Mouse (Mus musculus) kidney, postnatal 25 days (tissue): Measurements from ENCODE around the gene Tcf23.

Experiments used
- DNase-seq, 2 experiments: peaks; one replicate each; pipeline ENCODE4 v3.0.0; 2021; ENCODE audit warnings: mixed read lengths in 2 of 2

The Tcf23 gene

DNA sequence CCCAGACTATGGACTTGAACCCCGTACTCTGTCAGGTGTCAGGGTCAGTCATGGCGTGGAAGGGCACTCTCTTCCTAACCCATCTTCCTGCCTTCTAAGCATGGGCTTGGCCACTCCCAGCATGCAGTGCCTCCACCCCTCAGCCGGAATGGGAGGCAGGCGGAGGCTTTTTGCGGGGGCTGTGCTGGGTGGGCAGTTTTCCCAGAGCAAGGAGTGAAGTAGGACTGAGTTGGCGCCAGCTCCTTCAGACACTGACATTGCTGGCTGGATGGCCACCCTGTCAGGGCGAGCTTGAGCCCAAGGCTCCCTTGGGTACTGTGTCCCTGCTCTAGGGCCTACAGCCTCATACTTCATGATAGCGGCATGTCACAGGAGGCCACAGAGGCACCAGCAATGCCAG lies at the start of gene Tcf23:
Tcf23 (plus strand) TSS at position 247 of the 400 bp plus-strand sequence.
- DNase-seq = peak in 1 of 2 experiments; percentile 62

- DNase-seq = no peak
Measured at GRCm38 (mm10) chr5:30918691-30919090, 49.8 kb upstream of the Tcf23 start.

DNA sequence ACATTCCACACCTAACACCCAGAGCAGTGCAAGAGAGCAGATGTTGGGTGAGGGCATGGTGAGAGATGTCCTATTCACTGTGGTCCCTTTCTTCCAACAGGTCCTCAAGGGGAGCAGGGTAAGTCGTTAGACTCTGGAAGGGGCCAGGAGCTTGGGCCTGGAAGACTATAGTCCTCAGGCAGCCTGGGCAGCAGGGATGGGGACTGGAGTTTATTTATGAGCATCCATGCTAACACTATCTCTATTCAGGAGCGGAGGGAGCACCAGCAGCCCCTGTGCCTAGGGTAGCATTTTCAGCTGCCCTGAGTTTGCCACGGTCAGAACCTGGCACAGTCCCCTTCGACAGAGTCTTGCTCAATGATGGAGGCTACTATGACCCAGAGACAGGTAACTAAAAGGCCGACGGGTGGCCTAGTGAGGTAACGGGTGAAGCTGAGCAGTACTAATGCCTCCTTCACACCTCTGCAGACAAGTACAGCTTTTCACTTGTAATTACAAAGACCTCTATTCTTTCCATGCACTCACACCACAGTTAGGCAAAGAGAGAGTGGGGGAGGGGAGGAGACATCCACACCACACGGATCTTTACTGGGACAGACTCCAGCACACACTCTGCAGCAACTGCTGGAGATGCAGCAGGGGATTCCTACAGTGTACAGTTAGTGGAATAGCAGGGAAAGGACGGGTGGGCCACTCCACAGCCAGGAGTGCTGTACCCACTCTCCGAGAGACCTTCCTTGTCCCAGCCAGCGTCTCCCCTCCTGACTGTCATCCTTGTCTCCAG lies 48.4 kb upstream of the Tcf23 start:
- peak in 1 of 2 experiments; percentile 34 for DNase-seq

GRCm38 (mm10) chr5:30920621-30921020 lies 47.8 kb upstream of the Tcf23 start:
- DNase-seq = peak; percentile 47 to 79

GRCm38 (mm10) chr5:30921256-30922033 lies 47.0 kb upstream of the Tcf23 start, which contains the start of gene Khk:
Khk (plus strand) TSS chr5:30921431.
- peak; percentile 96 to 98 for DNase-seq

DNA sequence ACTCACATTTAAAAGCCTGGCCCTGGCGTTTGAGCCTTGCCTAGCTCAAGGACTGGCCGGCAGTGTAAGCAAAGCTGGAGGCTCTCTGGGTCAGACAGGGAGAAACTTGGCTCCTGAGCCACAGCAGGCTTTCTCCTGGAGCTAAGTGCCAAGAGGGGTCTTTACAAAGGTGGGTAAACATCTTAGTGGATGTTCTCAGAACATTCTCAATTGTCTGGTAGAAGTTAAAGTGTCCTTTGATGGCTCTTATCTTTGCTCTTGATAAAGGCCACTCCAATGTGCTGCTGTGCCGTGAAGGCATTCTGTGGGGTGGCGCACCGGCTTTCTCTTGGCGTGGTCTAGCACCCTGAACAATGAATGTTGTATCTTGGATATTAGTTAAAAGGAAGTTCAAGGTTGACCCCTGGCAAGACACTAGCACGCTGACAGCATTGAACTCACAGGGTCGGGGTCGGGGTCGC lies 45.9 kb upstream of the Tcf23 start:
- DNase-seq = peak in 1 of 2 experiments; percentile 34

- DNase-seq = no peak
Measured at GRCm38 (mm10) chr5:30923119-30923518, 45.3 kb upstream of the Tcf23 start.

DNA sequence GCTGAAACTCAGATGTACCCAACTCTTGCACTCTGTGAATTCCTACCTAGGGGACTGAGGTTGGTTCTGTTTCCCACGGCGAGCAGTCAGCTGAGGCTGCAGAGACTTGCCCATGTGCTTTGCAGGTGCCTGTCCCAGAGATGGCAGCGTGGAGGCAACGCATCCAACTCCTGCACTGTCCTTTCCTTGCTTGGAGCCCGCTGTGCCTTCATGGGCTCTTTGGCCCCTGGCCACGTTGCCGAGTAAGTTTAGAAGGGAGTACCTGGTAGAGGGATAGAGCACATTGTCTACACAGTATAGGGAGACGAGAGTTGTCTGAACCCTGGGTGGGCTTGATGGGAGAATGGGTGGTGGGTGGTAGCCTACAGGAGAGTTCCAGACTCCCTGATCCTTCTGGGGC lies 43.8 kb upstream of the Tcf23 start:
- peak; percentile 33 to 66 for DNase-seq

GRCm38 (mm10) chr5:30925217-30925616 lies 43.2 kb upstream of the Tcf23 start:
- DNase-seq = peak; percentile 79 to 94

DNA sequence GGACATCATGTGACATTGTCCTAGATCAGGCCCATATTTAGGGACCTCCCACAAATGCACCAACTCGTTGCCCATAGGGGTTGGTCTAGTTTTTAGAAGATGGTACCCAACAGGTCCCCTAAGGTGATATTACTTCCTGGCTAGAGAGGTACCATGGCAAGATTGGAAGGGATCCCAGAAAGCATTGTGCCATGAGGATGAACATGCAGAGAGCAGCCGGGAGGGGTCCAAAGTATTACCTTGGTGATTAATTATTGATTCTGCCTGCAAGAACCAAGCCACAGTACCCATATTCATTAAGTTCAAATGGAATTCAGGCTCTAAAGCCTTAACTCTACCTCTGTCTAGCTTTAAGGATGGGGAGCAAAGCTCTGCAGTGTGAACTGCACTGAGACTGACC lies 42.4 kb upstream of the Tcf23 start:
- DNase-seq = peak; percentile 78 to 87

- DNase-seq = peak; percentile 39 to 50
Measured at GRCm38 (mm10) chr5:30927945-30928529, 40.4 kb upstream of the Tcf23 start.

DNA sequence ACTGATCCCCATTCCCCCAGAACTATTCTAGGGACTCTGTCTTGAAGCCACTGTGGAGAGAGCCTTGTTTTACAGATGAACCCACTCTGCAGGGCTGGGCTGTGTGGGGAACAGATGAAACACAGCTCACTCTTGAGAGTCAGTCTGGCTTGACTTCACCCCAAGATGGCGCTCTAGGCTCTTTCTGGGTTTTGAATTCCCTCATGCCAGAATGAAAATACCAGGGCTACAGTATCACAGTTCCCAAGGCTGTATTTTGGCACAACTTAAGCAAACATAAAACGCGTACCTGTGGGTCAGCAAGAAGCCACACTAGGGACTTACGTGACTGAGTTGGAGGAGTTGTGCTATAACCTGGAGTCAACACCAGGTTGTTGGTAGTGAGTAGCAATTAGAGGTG lies 38.3 kb upstream of the Tcf23 start:
- DNase-seq = peak; percentile 68 to 87

- DNase-seq = no peak
Measured at GRCm38 (mm10) chr5:30930846-30931245, 37.6 kb upstream of the Tcf23 start.

DNA sequence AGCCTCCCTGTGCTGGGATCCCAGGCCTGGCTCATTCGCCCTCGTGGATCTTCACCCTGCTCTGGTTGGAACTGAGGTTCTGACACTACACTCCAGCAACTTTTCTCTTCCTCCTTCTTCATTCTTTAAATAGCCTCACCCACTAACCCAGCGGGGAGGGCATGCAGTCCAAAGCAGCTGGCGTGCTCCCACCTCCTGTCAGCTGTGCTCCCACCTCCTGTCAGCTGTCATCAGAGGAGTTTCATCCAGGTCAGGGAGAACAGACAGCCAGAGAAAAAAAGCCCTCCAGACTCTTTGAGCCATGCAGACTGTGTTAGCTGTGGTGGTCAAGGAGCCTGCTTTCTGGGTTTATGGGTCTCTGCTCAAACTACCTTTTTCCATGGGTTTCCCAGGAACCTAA lies 37.1 kb upstream of the Tcf23 start:
- no peak for DNase-seq

DNA sequence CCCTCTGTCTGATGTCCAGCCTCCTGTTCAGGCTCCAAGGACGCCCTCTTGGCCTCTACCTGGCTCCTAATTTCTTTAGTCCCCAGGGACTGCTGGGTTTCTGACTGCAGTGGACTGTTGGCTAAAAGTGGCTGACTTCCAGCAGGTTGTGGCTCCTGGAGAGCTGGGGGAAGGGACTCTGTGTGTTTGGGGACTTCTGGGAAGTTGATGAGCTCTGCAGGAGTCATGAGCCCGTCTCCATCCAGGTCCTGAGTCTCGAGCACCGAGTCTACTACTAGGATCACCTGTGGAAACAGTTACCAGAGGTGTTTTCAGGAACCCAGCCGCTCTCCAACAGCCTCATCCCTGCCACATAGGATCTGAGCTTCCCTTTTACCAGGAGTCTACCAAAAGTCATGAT lies 34.8 kb upstream of the Tcf23 start:
- no peak for DNase-seq

- DNase-seq = no peak
Measured at GRCm38 (mm10) chr5:30934725-30935461, 33.6 kb upstream of the Tcf23 start.

GRCm38 (mm10) chr5:30943004-30943403 lies 25.5 kb upstream of the Tcf23 start:
- peak; percentile 72 to 74 for DNase-seq

- DNase-seq = peak; percentile 49 to 76
Measured at GRCm38 (mm10) chr5:30944344-30944743, 24.1 kb upstream of the Tcf23 start.

- peak; percentile 83 to 92 for DNase-seq
Measured at GRCm38 (mm10) chr5:30944956-30945781, 23.3 kb upstream of the Tcf23 start, which contains the start of gene Cgref1. Cgref1 (minus strand) TSS chr5:30945591.

- DNase-seq = peak; percentile 53 to 85
Measured at GRCm38 (mm10) chr5:30948620-30949019, 19.8 kb upstream of the Tcf23 start.

GRCm38 (mm10) chr5:30949654-30950326 lies 18.7 kb upstream of the Tcf23 start:
- DNase-seq = peak; percentile 97 to 98
